Mouse (Mus musculus) forebrain, postnatal 0 days (tissue): ENCODE measurements around the gene Efhc1. TPM values are rescaled to one million over a fixed set of nuclear protein-coding genes. Genes with fewer than 3 reads are reported as not detected.
A peak's percentile ranks its signal among the peaks of the same experiment; 100 is the strongest.

Source experiments
- ATAC-seq: fragments of 200-750 bp; cut with Nextera tagmentation; 2 replicates; pipeline ENCODE4 v1.8.0; 2017; ENCODE audit warnings: mild to moderate bottlenecking, moderate library complexity
- DNase-seq: peaks from one replicate; pipeline ENCODE4 v3.0.0-alpha.2; 2015
- H3K27ac ChIP-seq: fragments of 300-500 bp; sonication (generic); 2 replicates; pipeline ENCODE4 v1.5.1; 2014; ENCODE audit warnings: low read depth, mild to moderate bottlenecking, antibody characterized with exemption, low read length, moderate library complexity, mixed read lengths
- H3K27me3 ChIP-seq: fragments of 300-500 bp; sonication (generic); 2 replicates; pipeline ENCODE4 v1.6.1; 2014; ENCODE audit warnings: mild to moderate bottlenecking, low read length, mixed read lengths; ENCODE audit not compliant: insufficient read depth
- H3K36me3 ChIP-seq: fragments of 300-500 bp; sonication (generic); 2 replicates; pipeline ENCODE4 v1.6.1; 2014; ENCODE audit warnings: mild to moderate bottlenecking, moderate library complexity; ENCODE audit not compliant: insufficient read depth
- H3K4me1 ChIP-seq: fragments of 300-500 bp; sonication (generic); 2 replicates; pipeline ENCODE4 v1.6.1; 2014; ENCODE audit warnings: antibody characterized with exemption; ENCODE audit not compliant: insufficient read depth
- H3K4me2 ChIP-seq: fragments of 300-500 bp; sonication (generic); 2 replicates; pipeline ENCODE4 v1.6.1; 2014; ENCODE audit warnings: low read depth, mild to moderate bottlenecking, moderate library complexity
- H3K4me3 ChIP-seq: fragments of 300-500 bp; sonication (generic); 2 replicates; pipeline ENCODE4 v1.5.1; 2014; ENCODE audit warnings: low read depth, low read length, mixed read lengths
- H3K9ac ChIP-seq: fragments of 300-500 bp; sonication (generic); 2 replicates; pipeline ENCODE4 v1.6.1; 2014; ENCODE audit warnings: mild to moderate bottlenecking
- H3K9me3 ChIP-seq: fragments of 300-500 bp; sonication (generic); 2 replicates; pipeline ENCODE4 v1.6.1; 2016; ENCODE audit warnings: low read length
- CTCF ChIP-seq: sonication (generic); IDR thresholded peaks from 2 replicates; pipeline ENCODE4 v1.5.1; 2016; ENCODE audit warnings: antibody characterized with exemption, control low read depth, low read depth
- WGBS: fragments of 180-500 bp; shearing (Covaris S2); extraction: QIAGEN DNeasy Blood & Tissue Kit; methylation state at CpG from one replicate; pipeline ENCODE4 v1.1.7; 2014; 5-methylcytosine and 5-hydroxymethylcytosine counted together
- polyA plus RNA-seq: library from polyadenylated mRNA; unstranded; fragments of >200 nt; fragmentation: Nextera tagmentation; extraction: Ambion mirVana; gene quantifications from 2 replicates; pipeline ENCODE4 v1.2.1, GENCODE M21; 2015
- total RNA-seq: library from RNA; depleted of rRNA; stranded (reverse); fragments of >200 nt; gene quantifications from 2 replicates; pipeline ENCODE4 v1.2.3, GENCODE M21; 2014

Gene Efhc1
- total and polyA plus RNA-seq, 2 experiments from 2014 or later: 3.1 to 7.6 TPM

DNA sequence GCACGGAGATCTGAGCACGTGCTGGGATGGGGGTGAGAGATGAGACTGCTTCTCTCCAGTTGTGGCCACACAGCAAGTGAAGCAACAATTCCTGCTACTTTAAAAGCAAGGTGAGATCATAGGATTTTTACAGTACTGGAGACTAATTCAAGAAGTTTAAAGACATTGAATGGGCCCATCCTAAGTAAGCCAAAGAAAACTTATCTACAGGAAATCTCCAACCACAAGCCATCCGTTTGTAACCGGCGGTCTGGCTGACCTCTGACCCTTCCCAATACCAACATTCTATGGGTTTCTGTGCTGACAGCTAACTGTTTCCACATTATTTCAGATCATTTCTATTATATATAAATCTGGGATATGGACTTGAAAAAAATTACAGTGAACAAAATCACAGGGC lies 73.8 kb downstream of the Efhc1 start:
- Histone ChIP-seq H3K4me2 (no peak overlapping the region), H3K4me3 (no peak overlapping the region), H3K27ac (no peak overlapping the region), H3K36me3 (no peaks in the 10 kb centered on the region), H3K27me3 (no peaks in the 10 kb centered on the region), H3K4me1 (no peaks in the 10 kb centered on the region), H3K9ac (no peak overlapping the region), H3K9me3 (no peaks in the 10 kb centered on the region)
- TF ChIP-seq CTCF: no peak
- ATAC-seq (no peak), DNase-seq (no peak)
- WGBS: 88% methylated on average over 5 of the region's 5 CpGs

DNA sequence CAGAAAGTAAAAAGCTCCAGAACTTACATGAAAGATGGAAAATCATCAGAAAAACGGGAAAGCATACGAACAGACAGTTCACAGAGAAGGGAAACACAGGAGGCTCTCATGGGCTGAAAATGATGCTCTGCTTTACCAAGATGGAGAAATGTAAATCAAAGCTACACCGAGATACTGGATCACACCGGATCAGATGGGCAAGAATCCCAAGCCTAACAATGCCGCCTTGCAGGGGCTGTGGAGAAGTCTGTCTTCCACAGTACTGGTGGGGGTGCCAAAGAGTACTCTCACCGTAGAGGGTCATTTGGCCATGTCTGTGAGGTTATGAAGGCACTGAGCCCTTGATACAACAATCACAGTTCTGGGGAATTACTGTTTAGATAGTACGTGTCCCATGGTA lies 75.1 kb downstream of the Efhc1 start:
- no peak overlapping the region for H3K4me3 ChIP-seq
- H3K4me2 ChIP-seq: no peak overlapping the region
- no peaks in the 10 kb centered on the region for H3K36me3 ChIP-seq
- 80% methylated on average over 7 of the region's 7 CpGs for WGBS
- ATAC-seq (peak; percentile 32; the same call in 1 of the 2 replicates), DNase-seq (no peak)
- no peak overlapping the region for H3K27ac ChIP-seq
- no peaks in the 10 kb centered on the region for H3K4me1 ChIP-seq
- H3K27me3 ChIP-seq: no peaks in the 10 kb centered on the region
- no peak for TF ChIP-seq CTCF
- H3K9ac ChIP-seq: no peak overlapping the region
- H3K9me3 ChIP-seq: no peaks in the 10 kb centered on the region

DNA sequence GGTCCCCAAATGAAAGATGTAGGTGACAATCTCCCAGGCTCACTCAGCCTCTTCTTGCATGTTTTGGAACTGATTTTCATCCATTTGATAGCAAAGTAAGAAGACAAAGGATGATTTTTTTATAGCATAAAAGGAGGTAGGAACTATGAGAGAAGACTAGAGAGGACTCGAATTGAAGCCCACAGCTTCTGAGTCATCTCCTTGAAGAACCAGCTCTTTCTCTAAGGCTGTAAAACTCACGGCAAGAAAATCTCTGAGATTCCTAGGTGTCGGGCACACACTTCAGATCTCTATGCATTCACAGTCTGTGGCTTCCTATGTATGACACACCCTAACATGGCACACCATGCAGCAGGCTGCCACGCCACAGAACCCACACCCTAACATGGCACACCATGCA lies 77.6 kb downstream of the Efhc1 start:
- WGBS: 96% methylated on average over 4 of the region's 4 CpGs
- no peak for TF ChIP-seq CTCF
- no peak for ATAC-seq
- no peak overlapping the region for H3K4me3 ChIP-seq
- H3K9ac ChIP-seq: no peak overlapping the region
- no peaks in the 10 kb centered on the region for H3K36me3 ChIP-seq
- H3K4me2 ChIP-seq: no peak overlapping the region
- DNase-seq: no peak
- no peak overlapping the region for H3K27ac ChIP-seq
- H3K27me3 ChIP-seq: no peaks in the 10 kb centered on the region
- H3K9me3 ChIP-seq: no peaks in the 10 kb centered on the region
- H3K4me1 ChIP-seq: no peaks in the 10 kb centered on the region

DNA sequence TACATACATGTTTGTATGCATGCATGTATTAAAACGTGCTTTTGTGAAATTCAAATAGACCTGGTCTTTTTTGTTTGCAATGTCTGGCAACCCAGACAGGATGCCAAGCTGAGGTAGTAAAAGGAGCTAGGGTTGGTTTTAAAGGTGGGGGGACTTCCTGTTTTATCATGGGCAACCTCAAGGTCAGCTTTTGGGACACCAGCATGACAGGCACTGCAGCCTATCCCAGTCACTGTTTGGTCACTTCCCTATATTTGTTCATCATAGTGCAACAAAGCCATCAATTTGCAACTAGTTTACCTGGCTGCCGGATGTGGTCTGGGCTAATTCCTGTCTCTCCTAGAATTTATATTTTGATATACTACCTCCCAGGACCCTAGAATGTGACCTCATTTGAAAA lies 80.2 kb downstream of the Efhc1 start:
- no peak for TF ChIP-seq CTCF
- Histone ChIP-seq H3K4me3 (no peak overlapping the region), H3K36me3 (no peaks in the 10 kb centered on the region), H3K4me2 (no peak overlapping the region), H3K4me1 (no peaks in the 10 kb centered on the region), H3K27ac (no peak overlapping the region), H3K27me3 (no peaks in the 10 kb centered on the region), H3K9me3 (no peaks in the 10 kb centered on the region), H3K9ac (no peak overlapping the region)
- no peak for DNase-seq
- ATAC-seq: no peak
- WGBS: 97% methylated on average over 2 of the region's 2 CpGs

DNA sequence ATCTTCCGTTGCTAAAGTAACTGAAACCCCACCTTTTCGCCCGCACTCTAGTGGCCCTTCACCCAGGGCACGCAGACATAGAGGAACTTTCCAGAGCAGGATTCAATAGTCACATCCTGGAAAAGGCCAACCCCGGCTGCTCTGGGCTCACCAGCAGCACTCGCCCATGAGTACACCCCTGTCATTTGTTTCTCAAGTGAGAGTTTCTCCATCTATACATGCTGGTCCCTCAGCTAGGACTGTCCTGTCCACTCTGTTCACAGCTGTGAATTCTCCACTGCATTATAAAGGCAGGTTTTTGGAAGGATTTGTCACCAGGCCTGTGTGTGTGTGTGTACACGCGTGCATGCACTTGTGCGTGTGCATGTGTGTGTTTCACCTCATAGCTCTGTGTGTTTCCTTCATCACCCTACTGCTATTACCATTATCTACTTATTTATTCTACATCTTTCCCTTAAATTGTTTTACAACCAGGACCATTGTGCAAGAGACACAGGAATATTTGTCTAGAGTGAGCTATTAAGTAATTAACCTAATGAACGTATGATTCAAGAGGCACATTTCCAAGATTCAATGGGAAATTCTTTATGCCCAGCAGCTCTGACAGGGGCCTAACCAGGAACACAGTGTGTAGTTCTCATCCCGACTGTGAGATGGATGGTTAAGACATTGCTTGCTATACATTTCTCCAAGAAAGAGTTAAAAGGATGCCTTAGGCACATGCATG lies 81.8 kb downstream of the Efhc1 start:
- ATAC-seq: no peak
- Histone ChIP-seq H3K9ac (no peak overlapping the region), H3K27me3 (no peaks in the 10 kb centered on the region), H3K4me1 (no peaks in the 10 kb centered on the region), H3K4me3 (no peak overlapping the region), H3K27ac (no peak overlapping the region), H3K4me2 (no peak overlapping the region), H3K9me3 (no peaks in the 10 kb centered on the region), H3K36me3 (no peaks in the 10 kb centered on the region)
- 91% methylated on average over 11 of the region's 11 CpGs for WGBS
- no peak for DNase-seq
- TF ChIP-seq CTCF: no peak

DNA sequence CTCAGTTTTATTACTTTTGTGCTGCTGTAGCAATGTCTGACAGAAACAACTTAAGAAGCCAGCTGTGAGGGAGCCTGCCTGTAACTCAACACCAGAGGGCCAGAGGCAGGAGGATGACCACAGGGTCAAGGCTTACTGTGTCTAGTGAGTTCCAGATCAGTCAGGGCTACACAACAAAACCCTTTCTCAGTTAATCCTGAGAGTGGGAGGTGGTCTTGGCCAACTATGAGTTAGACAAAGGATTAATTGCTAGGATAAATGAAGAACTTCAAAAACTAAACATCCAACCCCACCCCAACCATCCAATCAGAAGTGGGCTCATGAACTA lies 82.3 kb downstream of the Efhc1 start:
- ATAC-seq: no peak

DNA sequence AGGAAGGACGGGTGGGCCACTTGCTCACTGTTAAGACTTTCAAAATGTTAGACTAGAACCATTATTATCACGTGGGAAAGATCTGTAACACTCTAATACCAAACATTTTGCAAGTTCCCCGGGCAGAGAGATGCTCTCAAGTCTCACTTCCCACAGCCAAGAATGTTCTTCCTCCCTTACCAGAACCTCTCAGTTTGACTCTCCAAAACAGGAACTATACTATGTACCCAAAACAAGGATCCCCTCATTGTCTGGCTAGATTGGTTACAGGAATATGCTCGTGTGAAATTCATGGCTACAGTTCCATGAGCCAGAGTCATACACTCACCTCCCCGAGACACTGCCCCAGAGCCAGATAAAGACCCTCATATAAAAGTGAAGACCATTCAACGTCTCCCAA lies 84.5 kb downstream of the Efhc1 start:
- 85% methylated on average over 6 of the region's 6 CpGs for WGBS
- Histone ChIP-seq H3K9ac (no peak overlapping the region), H3K4me2 (no peak overlapping the region), H3K4me3 (no peak overlapping the region), H3K9me3 (no peaks in the 10 kb centered on the region), H3K36me3 (no peaks in the 10 kb centered on the region), H3K27me3 (no peaks in the 10 kb centered on the region), H3K27ac (no peak overlapping the region), H3K4me1 (no peaks in the 10 kb centered on the region)
- TF ChIP-seq CTCF: no peak
- DNase-seq (no peak), ATAC-seq (no peak)

More for the DNA sequence above, 82.3 kb downstream of the Efhc1 start:
- no peaks in the 10 kb centered on the region for H3K4me1 ChIP-seq
- H3K27me3 ChIP-seq: no peaks in the 10 kb centered on the region
- no peak overlapping the region for H3K27ac ChIP-seq
- no peak for DNase-seq
- no peaks in the 10 kb centered on the region for H3K9me3 ChIP-seq
- H3K9ac ChIP-seq: no peak overlapping the region
- no peak for TF ChIP-seq CTCF
- H3K4me3 ChIP-seq: no peak overlapping the region
- H3K4me2 ChIP-seq: no peak overlapping the region
- no peaks in the 10 kb centered on the region for H3K36me3 ChIP-seq
